Mouse (Mus musculus) heart, adult 2 months (tissue): ENCODE data around the gene Eif2b2.

Experiments used
- CTCF ChIP-seq: fragments of 200-600 bp; IDR thresholded peaks from 2 replicates; pipeline ENCODE4 v1.8.1; 2022; ENCODE audit warnings: antibody characterized with exemption, mild to moderate bottlenecking, moderate library complexity
- POLR2A ChIP-seq: fragments of 200-500 bp; IDR thresholded peaks from 2 replicates; pipeline ENCODE4 v1.6.1; 2011; ENCODE audit warnings: mild to moderate bottlenecking, low read depth, low read length, control low read depth; ENCODE audit not compliant: insufficient read depth

DNA sequence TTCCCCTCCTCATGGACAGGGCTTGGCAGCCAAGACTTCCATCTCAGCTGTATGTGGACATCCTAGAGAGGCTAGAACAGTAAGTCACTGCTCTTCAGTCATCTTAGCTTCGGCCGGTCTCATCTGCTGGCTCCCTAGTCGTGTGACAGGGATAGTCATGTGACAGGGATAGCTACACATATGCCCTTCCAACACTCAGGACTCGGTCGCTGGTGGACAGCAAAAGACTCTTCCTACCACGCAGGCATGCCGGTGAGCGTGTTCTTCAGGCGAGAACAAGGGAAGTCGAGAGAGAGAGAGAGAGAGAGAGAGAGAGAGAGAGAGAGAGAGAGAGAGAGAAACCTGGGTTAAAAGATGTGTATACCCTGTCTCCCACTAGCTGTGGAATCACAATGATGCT, 13.9 kb upstream of the Eif2b2 start:
- TF ChIP-seq POLR2A (no peak), CTCF (no peak)
